Mouse (Mus musculus): Measurements from ENCODE around the gene Tmcc3.

- no peak for TF ChIP-seq EP300 (IDR thresholded peaks at IDR 0.05)
- TF ChIP-seq CTCF (IDR thresholded peaks at IDR 0.05) = no peak
These were observed 202.9 kb downstream of the Tmcc3 start for GRCm38 (mm10) chr10:94514506-94515178.
